Mouse (Mus musculus) T-helper 2 cell (primary cell): ENCODE data around the gene Rtn2.

Experiments
- in situ Hi-C: fragments of 300-600 bp; cut with MboI, MseI; formaldehyde crosslinking; loops from one replicate; pipeline ENCODE4 v1.15.1; 2025; ENCODE audit warnings: high pct_unique_total_duplicates

The Rtn2 gene

GRCm38 (mm10) chr7:19268993-19269681 lies 13.3 kb upstream of the Rtn2 start:
- in situ Hi-C loops: no loop called here

GRCm38 (mm10) chr7:19269721-19270441 lies 12.5 kb upstream of the Rtn2 start:
- in situ Hi-C loops: no loop called here

- in situ Hi-C loops: no loop called here
These were observed 11.8 kb upstream of the Rtn2 start for GRCm38 (mm10) chr7:19270509-19271237.

- in situ Hi-C loops: no loop called here
These were observed 10.9 kb upstream of the Rtn2 start, which contains the start of gene Vasp for GRCm38 (mm10) chr7:19271238-19272172. TSS of gene Vasp (minus strand) at chr7:19271817.

GRCm38 (mm10) chr7:19272173-19272764 lies 10.2 kb upstream of the Rtn2 start:
- in situ Hi-C loops: no loop called here

- in situ Hi-C loops: no loop called here
These were observed 6.2 kb upstream of the Rtn2 start for GRCm38 (mm10) chr7:19276253-19276652.

- in situ Hi-C loops: no loop called here
These were observed 3.4 kb upstream of the Rtn2 start for GRCm38 (mm10) chr7:19279052-19279451.

GRCm38 (mm10) chr7:19279581-19280114 lies 2.8 kb upstream of the Rtn2 start, which contains the start of gene Ppm1n:
TSS of gene Ppm1n (minus strand) at chr7:19280064.
- in situ Hi-C loops: loop anchor here (5.0 to 10.0 kb wide), 2 partner anchors 47 to 115 kb away; partner anchors contain the start of gene Gipr

GRCm38 (mm10) chr7:19281680-19282304 lies 632 bp upstream of the Rtn2 start:
- in situ Hi-C loops: loop anchor here (5.0 to 10.0 kb wide), 2 partner anchors 49 to 117 kb away; partner anchors contain the start of gene Gipr

- in situ Hi-C loops: loop anchor here (5.0 to 10.0 kb wide), 2 partner anchors 51 to 118 kb away; partner anchors contain the start of gene Gipr
These were observed 474 bp downstream of the Rtn2 start for GRCm38 (mm10) chr7:19282791-19283405.

GRCm38 (mm10) chr7:19283406-19283804 lies 981 bp downstream of the Rtn2 start:
- in situ Hi-C loops: loop anchor here (5.0 to 10.0 kb wide), 2 partner anchors 51 to 119 kb away; partner anchors contain the start of gene Gipr

- in situ Hi-C loops: loop anchor here (5.0 to 10.0 kb wide), 2 partner anchors 52 to 120 kb away; partner anchors contain the start of gene Gipr
These were observed 2.3 kb downstream of the Rtn2 start for GRCm38 (mm10) chr7:19284763-19285162.

- in situ Hi-C loops: no loop called here
These were observed 8.7 kb downstream of the Rtn2 start for GRCm38 (mm10) chr7:19290969-19291596.

GRCm38 (mm10) chr7:19295503-19296185 lies 13.2 kb downstream of the Rtn2 start:
- in situ Hi-C loops: no loop called here

- in situ Hi-C loops: no loop called here
These were observed 14.6 kb downstream of the Rtn2 start for GRCm38 (mm10) chr7:19297034-19297433.

- in situ Hi-C loops: no loop called here
These were observed 15.4 kb downstream of the Rtn2 start for GRCm38 (mm10) chr7:19297794-19298193.

GRCm38 (mm10) chr7:19299194-19299593 lies 16.8 kb downstream of the Rtn2 start:
- in situ Hi-C loops: no loop called here
